Mouse (Mus musculus): ENCODE results near the gene Tigd4. TPM values are rescaled to one million over a fixed set of nuclear protein-coding genes. Genes with fewer than 3 reads are reported as not detected.
"Not testable (repeated sequence)": the region's sequence is repeated elsewhere in the genome, so short reads cannot be mapped to it uniquely, and the experiment has no call there.

The Tigd4 gene
- polyA plus RNA-seq (2015; fragmentation: Nextera tagmentation; extraction: Ambion mirVana), result 0.04 and 0.05 TPM in 2 replicates

DNA sequence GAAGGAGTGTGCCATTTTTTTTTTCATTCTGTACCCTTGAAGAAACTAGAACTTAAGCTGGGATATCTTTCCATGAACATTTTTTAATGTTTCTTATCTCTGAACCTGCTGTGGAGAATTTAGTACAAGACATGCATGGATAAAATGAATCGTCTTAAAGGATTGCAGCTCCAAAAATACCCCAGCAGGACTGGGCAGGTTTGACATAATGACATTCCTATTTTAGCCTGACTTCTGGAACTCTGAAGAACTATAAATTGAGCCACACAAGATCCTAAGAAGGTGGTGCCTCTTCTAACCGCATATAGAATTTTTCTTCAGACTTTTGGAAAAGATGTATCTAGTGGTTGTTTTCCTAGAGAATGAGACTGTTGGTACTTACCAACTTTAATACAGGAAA, at the start of gene Tigd4:
Gene Tigd4 (plus strand): TSS at position 301 of the 400 bp plus-strand sequence.
- no peak for ATAC-seq
- Histone ChIP-seq H3K27me3 (replicated peaks; ENCODE audit: insufficient read depth, low read length) (no peaks in the 10 kb centered on the region), H3K9ac (replicated peaks; ENCODE audit: low read depth) (no peak within 1 kb of the TSS), H3K36me3 (ENCODE audit: insufficient read depth, low read length) (no peaks in the 10 kb centered on the region), H3K27ac (ENCODE audit: low read length) (no peak within 1 kb of the TSS), H3K4me3 (ENCODE audit: low read depth, low read length) (no peak within 1 kb of the TSS), H3K9me3 (ENCODE audit: low read length) (no peaks in the 10 kb centered on the region), H3K4me2 (replicated peaks; ENCODE audit: low read depth, low read length) (no peak within 1 kb of the TSS), H3K4me1 (ENCODE audit: insufficient read depth, low read depth, low read length) (0 out of 2 replicates have a peak, but pooled peaks cover 4% of the 10 kb centered on the region)
- TF ChIP-seq CTCF (IDR thresholded peaks at IDR 0.05) (no peak), EP300 (IDR thresholded peaks at IDR 0.05) (no peak)
- no peak for DNase-seq (ENCODE audit: low spot score)
- WGBS, result 79% methylated on average over 2 of the region's 2 CpGs

DNA sequence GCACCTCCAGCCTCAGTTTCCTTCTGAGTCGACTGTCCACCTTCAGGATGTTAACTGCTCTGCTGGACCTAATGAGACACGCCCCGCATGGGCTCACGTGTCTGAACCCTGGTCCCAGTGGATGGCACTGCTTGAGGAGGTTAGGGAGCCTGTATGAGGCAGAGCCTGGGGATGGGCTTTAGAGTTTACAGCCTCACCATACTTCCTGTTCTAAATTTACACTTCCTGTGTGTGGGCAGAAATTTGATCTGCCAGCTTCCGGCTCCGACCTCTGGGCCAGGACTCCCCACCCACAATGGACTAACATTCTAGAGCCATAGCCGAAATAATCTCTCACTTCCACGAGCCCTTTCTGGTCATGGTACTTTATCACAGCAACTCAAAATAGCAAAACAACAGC, 46.2 kb upstream of the Tigd4 start:
- no peaks in the 10 kb centered on the region for H3K36me3 ChIP-seq (ENCODE audit: insufficient read depth, low read length)
- no peak for DNase-seq (ENCODE audit: low spot score)
- H3K27ac ChIP-seq (ENCODE audit: low read length), result no peak overlapping the region
- no peak overlapping the region for H3K4me2 ChIP-seq (replicated peaks; ENCODE audit: low read depth, low read length)
- H3K9ac ChIP-seq (replicated peaks; ENCODE audit: low read depth), result no peak overlapping the region
- no peaks in the 10 kb centered on the region for H3K27me3 ChIP-seq (replicated peaks; ENCODE audit: insufficient read depth, low read length)
- TF ChIP-seq CTCF (IDR thresholded peaks at IDR 0.05) (no peak), EP300 (IDR thresholded peaks at IDR 0.05) (no peak)
- no peaks in the 10 kb centered on the region for H3K4me1 ChIP-seq (ENCODE audit: insufficient read depth, low read depth, low read length)
- H3K4me3 ChIP-seq (ENCODE audit: low read depth, low read length), result no peak overlapping the region
- 55% methylated on average over 8 of the region's 8 CpGs for WGBS
- ATAC-seq, result no peak
- H3K9me3 ChIP-seq (ENCODE audit: low read length), result no peaks in the 10 kb centered on the region

DNA sequence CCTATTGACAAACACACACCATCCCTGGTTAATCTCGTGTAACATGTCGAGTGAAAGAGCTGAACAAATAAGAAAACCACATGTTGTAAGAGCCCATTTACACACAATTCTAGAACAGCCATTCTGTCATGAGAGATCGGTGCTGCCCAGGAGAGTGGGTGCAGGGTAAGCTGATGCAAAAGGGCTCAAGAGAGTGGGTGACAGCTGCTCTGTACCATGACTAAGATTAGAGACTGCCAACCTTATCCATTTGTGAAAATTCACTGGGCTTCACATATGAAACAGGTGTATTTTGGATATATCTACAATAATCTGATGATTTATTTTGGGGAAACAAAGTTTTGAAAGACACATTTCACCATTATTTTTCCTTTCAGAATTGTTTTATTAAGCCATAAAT, 37.6 kb upstream of the Tigd4 start:
- Histone ChIP-seq H3K27me3 (replicated peaks; ENCODE audit: insufficient read depth, low read length) (no peaks in the 10 kb centered on the region), H3K36me3 (ENCODE audit: insufficient read depth, low read length) (no peaks in the 10 kb centered on the region), H3K4me1 (ENCODE audit: insufficient read depth, low read depth, low read length) (0 out of 2 replicates have a peak, but pooled peaks cover 3% of the 10 kb centered on the region), H3K9ac (replicated peaks; ENCODE audit: low read depth) (no peak overlapping the region), H3K27ac (ENCODE audit: low read length) (no peak overlapping the region), H3K9me3 (ENCODE audit: low read length) (no peaks in the 10 kb centered on the region), H3K4me2 (replicated peaks; ENCODE audit: low read depth, low read length) (no peak overlapping the region), H3K4me3 (ENCODE audit: low read depth, low read length) (no peak overlapping the region)
- DNase-seq (ENCODE audit: low spot score), result no peak
- TF ChIP-seq EP300 (IDR thresholded peaks at IDR 0.05) (no peak), CTCF (IDR thresholded peaks at IDR 0.05) (no peak)
- no peak for ATAC-seq
- WGBS, result 57% methylated on average over 3 of the region's 3 CpGs

DNA sequence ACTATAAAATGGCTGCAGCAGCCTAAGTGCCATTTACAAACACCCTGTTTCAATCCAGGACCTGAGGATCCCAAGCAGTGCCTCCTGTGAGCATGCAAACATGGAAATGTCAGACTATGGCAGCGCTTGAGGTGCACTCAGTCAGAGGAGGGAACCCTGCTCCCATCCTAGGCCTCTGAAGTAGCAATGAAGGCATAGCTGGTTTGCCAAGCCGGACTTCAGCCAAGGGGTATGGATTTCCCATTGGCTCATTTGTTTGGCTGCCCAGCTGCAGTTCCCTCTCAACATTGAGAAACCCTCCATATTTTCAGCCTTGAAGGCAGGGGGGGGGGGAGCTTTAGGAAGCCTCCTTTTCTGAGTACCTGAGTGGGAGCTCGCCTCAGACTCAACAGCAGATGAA, 35.1 kb upstream of the Tigd4 start:
- no peaks in the 10 kb centered on the region for H3K27me3 ChIP-seq (replicated peaks; ENCODE audit: insufficient read depth, low read length)
- H3K9ac ChIP-seq (replicated peaks; ENCODE audit: low read depth), result no peak overlapping the region
- no peak overlapping the region for H3K4me3 ChIP-seq (ENCODE audit: low read depth, low read length)
- no peak overlapping the region for H3K27ac ChIP-seq (ENCODE audit: low read length)
- no peaks in the 10 kb centered on the region for H3K9me3 ChIP-seq (ENCODE audit: low read length)
- H3K4me2 ChIP-seq (replicated peaks; ENCODE audit: low read depth, low read length), result no peak overlapping the region
- TF ChIP-seq CTCF (IDR thresholded peaks at IDR 0.05) (no peak), EP300 (IDR thresholded peaks at IDR 0.05) (no peak)
- H3K36me3 ChIP-seq (ENCODE audit: insufficient read depth, low read length), result no peaks in the 10 kb centered on the region
- WGBS, result 90% methylated on average over 3 of the region's 3 CpGs
- H3K4me1 ChIP-seq (ENCODE audit: insufficient read depth, low read depth, low read length), result 0 out of 2 replicates have a peak, but pooled peaks cover 3% of the 10 kb centered on the region
- ATAC-seq (no peak), DNase-seq (ENCODE audit: low spot score) (no peak)

GRCm38 (mm10) chr3:84562911-84563310, 30.5 kb upstream of the Tigd4 start:
- not testable (repeated sequence) for H3K9me3 ChIP-seq (ENCODE audit: low read length); H3K4me2 ChIP-seq (replicated peaks; ENCODE audit: low read depth, low read length); ATAC-seq

GRCm38 (mm10) chr3:84563415-84563814, 30.0 kb upstream of the Tigd4 start:
- Histone ChIP-seq H3K9ac (replicated peaks; ENCODE audit: low read depth) (no peak overlapping the region), H3K27ac (ENCODE audit: low read length) (no peak overlapping the region), H3K9me3 (ENCODE audit: low read length) (no peaks in the 10 kb centered on the region), H3K27me3 (replicated peaks; ENCODE audit: insufficient read depth, low read length) (no peaks in the 10 kb centered on the region), H3K4me3 (ENCODE audit: low read depth, low read length) (no peak overlapping the region), H3K4me1 (ENCODE audit: insufficient read depth, low read depth, low read length) (no peaks in the 10 kb centered on the region), H3K36me3 (ENCODE audit: insufficient read depth, low read length) (no peaks in the 10 kb centered on the region), H3K4me2 (replicated peaks; ENCODE audit: low read depth, low read length) (no peak overlapping the region)
- TF ChIP-seq CTCF (IDR thresholded peaks at IDR 0.05) (no peak), EP300 (IDR thresholded peaks at IDR 0.05) (no peak)
- no peak for ATAC-seq
- DNase-seq (ENCODE audit: low spot score), result no peak
- 78% methylated on average over 4 of the region's 4 CpGs for WGBS

More at GRCm38 (mm10) chr3:84562911-84563310, 30.5 kb upstream of the Tigd4 start:
- not testable (repeated sequence) for H3K4me3 ChIP-seq (ENCODE audit: low read depth, low read length); H3K4me1 ChIP-seq (ENCODE audit: insufficient read depth, low read depth, low read length); H3K27me3 ChIP-seq (replicated peaks; ENCODE audit: insufficient read depth, low read length); H3K36me3 ChIP-seq (ENCODE audit: insufficient read depth, low read length); DNase-seq (ENCODE audit: low spot score); H3K27ac ChIP-seq (ENCODE audit: low read length); H3K9ac ChIP-seq (replicated peaks; ENCODE audit: low read depth)
- 85% methylated on average over 2 of the region's 2 CpGs for WGBS

DNA sequence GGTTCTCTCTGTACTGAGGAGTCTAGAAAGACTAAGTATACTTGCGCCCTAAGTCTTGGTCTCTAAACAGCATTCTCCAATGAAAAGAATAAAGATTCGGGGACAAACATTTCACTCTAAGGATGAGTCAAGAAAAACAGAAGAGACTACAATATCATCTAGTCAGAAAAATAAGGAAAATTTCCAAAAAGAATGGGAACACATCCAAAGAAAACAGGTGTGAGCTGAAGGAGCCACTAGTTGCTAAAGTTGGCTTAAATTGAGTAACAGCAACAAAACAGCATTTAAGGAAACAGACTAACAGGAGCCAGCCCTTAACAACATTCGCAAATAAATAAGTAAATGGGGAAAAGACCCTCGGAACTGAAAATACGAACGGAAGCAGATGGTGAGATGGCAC, 24.8 kb upstream of the Tigd4 start:
- Histone ChIP-seq H3K4me1 (ENCODE audit: insufficient read depth, low read depth, low read length) (no peaks in the 10 kb centered on the region), H3K9me3 (ENCODE audit: low read length) (no peaks in the 10 kb centered on the region), H3K9ac (replicated peaks; ENCODE audit: low read depth) (no peak overlapping the region), H3K4me2 (replicated peaks; ENCODE audit: low read depth, low read length) (no peak overlapping the region), H3K4me3 (ENCODE audit: low read depth, low read length) (no peak overlapping the region), H3K27ac (ENCODE audit: low read length) (no peak overlapping the region), H3K36me3 (ENCODE audit: insufficient read depth, low read length) (no peaks in the 10 kb centered on the region), H3K27me3 (replicated peaks; ENCODE audit: insufficient read depth, low read length) (no peaks in the 10 kb centered on the region)
- no peak for TF ChIP-seq CTCF (IDR thresholded peaks at IDR 0.05)
- TF ChIP-seq EP300 (IDR thresholded peaks at IDR 0.05), result no peak
- WGBS, result 90% methylated on average over 6 of the region's 6 CpGs
- DNase-seq (ENCODE audit: low spot score) (no peak), ATAC-seq (no peak)

Data from lung, postnatal 0 days (tissue).